Mouse (Mus musculus): ENCODE data around the gene Uevld. TPM values are rescaled to one million over a fixed set of nuclear protein-coding genes. Genes with fewer than 3 reads are reported as not detected.

Uevld gene
- polyA plus RNA-seq, 1 experiment from 2014 or later: 5.3 TPM

Other genes starting within 250 kb of the Uevld start
- gene Saal1, start 247.8 kb downstream of the Uevld start, polyA plus RNA-seq (2015; fragmentation: Nextera tagmentation; extraction: Ambion mirVana): 14.5 and 15.0 TPM in 2 replicates
- gene Saa3, start 242.8 kb downstream of the Uevld start, polyA plus RNA-seq (2015; fragmentation: Nextera tagmentation; extraction: Ambion mirVana): 0.31 TPM in 1 of 2 replicates, not detected in the other
- gene Saa4, start 225.9 kb downstream of the Uevld start, polyA plus RNA-seq (2015; fragmentation: Nextera tagmentation; extraction: Ambion mirVana): not detected in 2 replicates
- gene Saa1, start 215.5 kb downstream of the Uevld start, polyA plus RNA-seq (2015; fragmentation: Nextera tagmentation; extraction: Ambion mirVana): 0.23 TPM in 1 of 2 replicates, not detected in the other
- not detected in 2 replicates for gene Saa2, start 206.7 kb downstream of the Uevld start, polyA plus RNA-seq (2015; fragmentation: Nextera tagmentation; extraction: Ambion mirVana)
- 11.1 and 14.0 TPM in 2 replicates for gene Hps5, start 162.5 kb downstream of the Uevld start, polyA plus RNA-seq (2015; fragmentation: Nextera tagmentation; extraction: Ambion mirVana)
- gene Gtf2h1, start 162.4 kb downstream of the Uevld start, polyA plus RNA-seq (2015; fragmentation: Nextera tagmentation; extraction: Ambion mirVana): 40.9 and 46.8 TPM in 2 replicates
- 596 and 701 TPM in 2 replicates for gene Ldha, start 117.1 kb downstream of the Uevld start, polyA plus RNA-seq (2015; fragmentation: Nextera tagmentation; extraction: Ambion mirVana)
- 0.33 and 0.46 TPM in 2 replicates for gene Ldhc, start 97.3 kb downstream of the Uevld start, polyA plus RNA-seq (2015; fragmentation: Nextera tagmentation; extraction: Ambion mirVana)
- gene Tsg101, start 38.6 kb downstream of the Uevld start, polyA plus RNA-seq (2015; fragmentation: Nextera tagmentation; extraction: Ambion mirVana): 372 and 375 TPM in 2 replicates
- not detected in 2 replicates for gene Gm9999, start 25.1 kb upstream of the Uevld start, polyA plus RNA-seq (2015; fragmentation: Nextera tagmentation; extraction: Ambion mirVana)
- gene Spty2d1, start 49.9 kb upstream of the Uevld start, polyA plus RNA-seq (2015; fragmentation: Nextera tagmentation; extraction: Ambion mirVana): 7.4 and 8.5 TPM in 2 replicates
- gene Tmem86a, start 92.1 kb upstream of the Uevld start, polyA plus RNA-seq (2015; fragmentation: Nextera tagmentation; extraction: Ambion mirVana): 22.9 and 24.1 TPM in 2 replicates
- gene Ptpn5, start 175.2 kb upstream of the Uevld start, polyA plus RNA-seq (2015; fragmentation: Nextera tagmentation; extraction: Ambion mirVana): 179 and 194 TPM in 2 replicates
- gene Mrgpra6, start 246.4 kb upstream of the Uevld start, polyA plus RNA-seq (2015; fragmentation: Nextera tagmentation; extraction: Ambion mirVana): not detected in 2 replicates

Data from midbrain, embryonic 16.5 days (tissue).